Mouse (Mus musculus) neural tube, embryonic 11.5 days (tissue): ENCODE measurements around the gene Gm7145. TPM values are rescaled to one million over a fixed set of nuclear protein-coding genes. Genes with fewer than 3 reads are reported as not detected.
"Not testable (repeated sequence)": the region's sequence is repeated elsewhere in the genome, so short reads cannot be mapped to it uniquely, and the experiment has no call there.

Experiments
- ATAC-seq: fragments of 200-750 bp; cut with Nextera tagmentation; 2 replicates; pipeline ENCODE4 v1.8.0; 2017; ENCODE audit warnings: moderate number of reproducible peaks, mild to moderate bottlenecking, moderate TSS enrichment, moderate library complexity; ENCODE audit not compliant: insufficient read depth, low FRiP score, low TSS enrichment
- DNase-seq: peaks from one replicate; pipeline ENCODE4 v3.0.0-alpha.2; 2015; ENCODE audit warnings: low spot score
- H3K27ac ChIP-seq: fragments of 300-500 bp; sonication (generic); 2 replicates; pipeline ENCODE4 v1.5.1; 2014; ENCODE audit warnings: low read depth, mild to moderate bottlenecking, low read length
- H3K27me3 ChIP-seq: fragments of 300-500 bp; sonication (generic); 2 replicates; pipeline ENCODE4 v1.6.1; 2014; ENCODE audit warnings: mild to moderate bottlenecking, low read length, mixed read lengths; ENCODE audit not compliant: control insufficient read depth, insufficient read depth
- H3K36me3 ChIP-seq: fragments of 300-500 bp; sonication (generic); 2 replicates; pipeline ENCODE4 v1.6.1; 2014; ENCODE audit warnings: mild to moderate bottlenecking, low read length, moderate library complexity, mixed read lengths; ENCODE audit not compliant: control insufficient read depth, insufficient read depth
- H3K4me1 ChIP-seq: fragments of 300-500 bp; sonication (generic); 2 replicates; pipeline ENCODE4 v1.6.1; 2014; ENCODE audit warnings: low read length, mixed read lengths; ENCODE audit not compliant: control insufficient read depth, insufficient read depth
- H3K4me2 ChIP-seq: fragments of 300-500 bp; sonication (generic); 2 replicates; pipeline ENCODE4 v1.6.1; 2014; ENCODE audit warnings: low read depth, mild to moderate bottlenecking, moderate library complexity
- H3K4me3 ChIP-seq: fragments of 300-500 bp; sonication (generic); 2 replicates; pipeline ENCODE4 v1.5.1; 2014; ENCODE audit warnings: low read depth, low read length
- H3K9ac ChIP-seq: fragments of 300-500 bp; sonication (generic); 2 replicates; pipeline ENCODE4 v1.6.1; 2014; ENCODE audit warnings: mild to moderate bottlenecking, low read length
- H3K9me3 ChIP-seq: fragments of 300-500 bp; sonication (generic); 2 replicates; pipeline ENCODE4 v1.6.1; 2016; ENCODE audit warnings: low read length; ENCODE audit not compliant: control insufficient read depth
- WGBS: fragments of 180-500 bp; shearing (Covaris S2); extraction: QIAGEN DNeasy Blood & Tissue Kit; methylation state at CpG from one replicate; pipeline ENCODE4 v1.1.7; 2014; 5-methylcytosine and 5-hydroxymethylcytosine counted together
- polyA plus RNA-seq: library from polyadenylated mRNA; unstranded; fragments of >200 nt; fragmentation: Nextera tagmentation; extraction: Ambion mirVana; gene quantifications from 2 replicates; pipeline ENCODE4 v1.2.1, GENCODE M21; 2014

Gene Gm7145
- not detected in 2 replicates for polyA plus RNA-seq

GRCm38 (mm10) chr1:117965639-117966038, at the start of gene Gm7145:
Gene Gm7145, plus strand, starts transcription at chr1:117965939.
- Histone ChIP-seq H3K36me3 (no peaks in the 10 kb centered on the region), H3K27ac (no peak within 1 kb of the TSS), H3K4me1 (no peaks in the 10 kb centered on the region), H3K4me3 (no peak within 1 kb of the TSS), H3K9me3 (no peaks in the 10 kb centered on the region), H3K4me2 (no peak within 1 kb of the TSS), H3K9ac (no peak within 1 kb of the TSS), H3K27me3 (no peaks in the 10 kb centered on the region)
- WGBS, result 80% methylated on average over 4 of the region's 4 CpGs
- DNase-seq (no peak), ATAC-seq (no peak)

GRCm38 (mm10) chr1:117927715-117928114, 38.0 kb upstream of the Gm7145 start, which contains the start of gene Gm28168:
Gene Gm28168, plus strand, starts transcription at chr1:117928015.
- not testable (repeated sequence) for H3K9ac ChIP-seq, H3K9me3 ChIP-seq, H3K4me1 ChIP-seq, ATAC-seq, H3K27ac ChIP-seq, H3K4me2 ChIP-seq, DNase-seq, H3K36me3 ChIP-seq, H3K4me3 ChIP-seq, H3K27me3 ChIP-seq
- WGBS, result 43% methylated on average over 1 of the region's 1 CpGs

GRCm38 (mm10) chr1:118003876-118004275, 38.1 kb downstream of the Gm7145 start:
- H3K4me1 ChIP-seq, ATAC-seq, H3K27me3 ChIP-seq, DNase-seq, H3K36me3 ChIP-seq, H3K27ac ChIP-seq, H3K4me3 ChIP-seq, H3K4me2 ChIP-seq, H3K9me3 ChIP-seq, H3K9ac ChIP-seq: not testable (repeated sequence)

- 27% methylated on average over 8 of the region's 8 CpGs for WGBS
- H3K9me3 ChIP-seq, result not testable (repeated sequence)
Measured at GRCm38 (mm10) chr1:118012736-118013135, 47.0 kb downstream of the Gm7145 start.

More at GRCm38 (mm10) chr1:118012736-118013135, 47.0 kb downstream of the Gm7145 start:
- not testable (repeated sequence) for H3K4me2 ChIP-seq, H3K4me3 ChIP-seq, DNase-seq, H3K4me1 ChIP-seq, ATAC-seq, H3K9ac ChIP-seq, H3K36me3 ChIP-seq, H3K27ac ChIP-seq, H3K27me3 ChIP-seq

Other genes with a start within 250 kb of the Gm7145 start
- not detected in 2 replicates for gene B020011L13Rik, start 184.8 kb upstream of the Gm7145 start, polyA plus RNA-seq
- not detected in 2 replicates for gene Gm28360, start 135.9 kb upstream of the Gm7145 start, polyA plus RNA-seq
- gene Gm28168, start 37.9 kb upstream of the Gm7145 start, polyA plus RNA-seq, result not detected in 2 replicates
- 0.27 and 0.38 TPM in 2 replicates for gene Gm29106, start 210.6 kb downstream of the Gm7145 start, polyA plus RNA-seq